Mouse (Mus musculus) forebrain, postnatal 0 days (tissue): ENCODE results near the gene Wdr74. TPM values are rescaled to one million over a fixed set of nuclear protein-coding genes. Genes with fewer than 3 reads are reported as not detected.
"Not testable (repeated sequence)": the region's sequence is repeated elsewhere in the genome, so short reads cannot be mapped to it uniquely, and the experiment has no call there.

Experiments used
- ATAC-seq: fragments of 200-750 bp; cut with Nextera tagmentation; 2 replicates; pipeline ENCODE4 v1.8.0; 2017; ENCODE audit warnings: mild to moderate bottlenecking, moderate library complexity
- DNase-seq: peaks from one replicate; pipeline ENCODE4 v3.0.0-alpha.2; 2015
- H3K27ac ChIP-seq: fragments of 300-500 bp; sonication (generic); 2 replicates; pipeline ENCODE4 v1.5.1; 2014; ENCODE audit warnings: low read depth, mild to moderate bottlenecking, antibody characterized with exemption, low read length, moderate library complexity, mixed read lengths
- H3K27me3 ChIP-seq: fragments of 300-500 bp; sonication (generic); 2 replicates; pipeline ENCODE4 v1.6.1; 2014; ENCODE audit warnings: mild to moderate bottlenecking, low read length, mixed read lengths; ENCODE audit not compliant: insufficient read depth
- H3K36me3 ChIP-seq: fragments of 300-500 bp; sonication (generic); 2 replicates; pipeline ENCODE4 v1.6.1; 2014; ENCODE audit warnings: mild to moderate bottlenecking, moderate library complexity; ENCODE audit not compliant: insufficient read depth
- H3K4me1 ChIP-seq: fragments of 300-500 bp; sonication (generic); 2 replicates; pipeline ENCODE4 v1.6.1; 2014; ENCODE audit warnings: antibody characterized with exemption; ENCODE audit not compliant: insufficient read depth
- H3K4me2 ChIP-seq: fragments of 300-500 bp; sonication (generic); 2 replicates; pipeline ENCODE4 v1.6.1; 2014; ENCODE audit warnings: low read depth, mild to moderate bottlenecking, moderate library complexity
- H3K4me3 ChIP-seq: fragments of 300-500 bp; sonication (generic); 2 replicates; pipeline ENCODE4 v1.5.1; 2014; ENCODE audit warnings: low read depth, low read length, mixed read lengths
- H3K9ac ChIP-seq: fragments of 300-500 bp; sonication (generic); 2 replicates; pipeline ENCODE4 v1.6.1; 2014; ENCODE audit warnings: mild to moderate bottlenecking
- H3K9me3 ChIP-seq: fragments of 300-500 bp; sonication (generic); 2 replicates; pipeline ENCODE4 v1.6.1; 2016; ENCODE audit warnings: low read length
- CTCF ChIP-seq: sonication (generic); IDR thresholded peaks from 2 replicates; pipeline ENCODE4 v1.5.1; 2016; ENCODE audit warnings: antibody characterized with exemption, control low read depth, low read depth
- WGBS: fragments of 180-500 bp; shearing (Covaris S2); extraction: QIAGEN DNeasy Blood & Tissue Kit; methylation state at CpG from one replicate; pipeline ENCODE4 v1.1.7; 2014; 5-methylcytosine and 5-hydroxymethylcytosine counted together
- polyA plus RNA-seq: library from polyadenylated mRNA; unstranded; fragments of >200 nt; fragmentation: Nextera tagmentation; extraction: Ambion mirVana; gene quantifications from 2 replicates; pipeline ENCODE4 v1.2.1, GENCODE M21; 2015
- total RNA-seq: library from RNA; depleted of rRNA; stranded (reverse); fragments of >200 nt; gene quantifications from 2 replicates; pipeline ENCODE4 v1.2.3, GENCODE M21; 2014

The Wdr74 gene
- total and polyA plus RNA-seq, 2 experiments from 2014 or later: 74.1 to 98.7 TPM

GRCm38 (mm10) chr19:8722907-8723573, 12.6 kb upstream of the Wdr74 start, which contains the start of gene Slc3a2:
TSS of gene Slc3a2 (minus strand) at chr19:8723369.
- peak within 1 kb of the TSS; percentile 99 for H3K27ac ChIP-seq
- no peak; the same call in 1 of the 2 replicates for TF ChIP-seq CTCF
- no peaks in the 10 kb centered on the region for H3K9me3 ChIP-seq
- peaks cover 23% of the 10 kb centered on the region for H3K36me3 ChIP-seq
- peak within 1 kb of the TSS; percentile 57 for H3K4me2 ChIP-seq
- no peaks in the 10 kb centered on the region for H3K27me3 ChIP-seq
- DNase-seq (peak; percentile 99), ATAC-seq (peak; percentile 98)
- peak within 1 kb of the TSS; percentile 84 for H3K9ac ChIP-seq
- peak within 1 kb of the TSS; percentile 85 for H3K4me3 ChIP-seq
- WGBS: 2% methylated on average over 50 of the region's 50 CpGs
- H3K4me1 ChIP-seq: peaks cover 12% of the 10 kb centered on the region

GRCm38 (mm10) chr19:8723574-8724346, 11.9 kb upstream of the Wdr74 start:
- Histone ChIP-seq H3K9ac (peak overlapping the region; percentile 84), H3K4me2 (peak overlapping the region; percentile 57), H3K9me3 (no peaks in the 10 kb centered on the region), H3K4me3 (peak overlapping the region; percentile 85), H3K36me3 (peaks cover 23% of the 10 kb centered on the region), H3K4me1 (peaks cover 12% of the 10 kb centered on the region), H3K27ac (peak overlapping the region; percentile 77), H3K27me3 (no peaks in the 10 kb centered on the region)
- ATAC-seq: no peak
- DNase-seq: peak; percentile 53
- no peak for TF ChIP-seq CTCF
- under 1% methylated on average over 20 of the region's 20 CpGs for WGBS

- peak overlapping the region; percentile 57 for H3K4me2 ChIP-seq
- WGBS: 3% methylated on average over 2 of the region's 2 CpGs
- H3K27me3 ChIP-seq: no peaks in the 10 kb centered on the region
- peak overlapping the region; percentile 84; the same call in 1 of the 2 replicates for H3K9ac ChIP-seq
- H3K4me3 ChIP-seq: peak overlapping the region; percentile 85
- ATAC-seq (no peak), DNase-seq (no peak)
- H3K9me3 ChIP-seq: no peaks in the 10 kb centered on the region
- peaks cover 23% of the 10 kb centered on the region for H3K36me3 ChIP-seq
- TF ChIP-seq CTCF: no peak
- no peak overlapping the region for H3K27ac ChIP-seq
- H3K4me1 ChIP-seq: peaks cover 12% of the 10 kb centered on the region
Observed at GRCm38 (mm10) chr19:8724392-8724791, 11.2 kb upstream of the Wdr74 start.

GRCm38 (mm10) chr19:8725081-8725613, 10.5 kb upstream of the Wdr74 start:
- Histone ChIP-seq H3K4me2 (peak overlapping the region; percentile 57), H3K27me3 (no peaks in the 10 kb centered on the region), H3K9ac (no peak overlapping the region), H3K9me3 (no peaks in the 10 kb centered on the region), H3K27ac (no peak overlapping the region), H3K4me3 (peak overlapping the region; percentile 85; the same call in 1 of the 2 replicates), H3K36me3 (peaks cover 23% of the 10 kb centered on the region), H3K4me1 (peaks cover 12% of the 10 kb centered on the region)
- ATAC-seq (no peak), DNase-seq (no peak)
- 54% methylated on average over 4 of the region's 4 CpGs for WGBS
- no peak for TF ChIP-seq CTCF

- no peak overlapping the region for H3K4me2 ChIP-seq
- TF ChIP-seq CTCF: no peak
- H3K9ac ChIP-seq: no peak overlapping the region
- no peak for ATAC-seq
- H3K36me3 ChIP-seq: peaks cover 23% of the 10 kb centered on the region
- H3K4me3 ChIP-seq: no peak overlapping the region
- H3K9me3 ChIP-seq: no peaks in the 10 kb centered on the region
- H3K4me1 ChIP-seq: peaks cover 9% of the 10 kb centered on the region
- H3K27ac ChIP-seq: no peak overlapping the region
- no peak for DNase-seq
- 12% methylated on average over 3 of the region's 3 CpGs for WGBS
- no peaks in the 10 kb centered on the region for H3K27me3 ChIP-seq
Observed at GRCm38 (mm10) chr19:8726609-8727390, 8.8 kb upstream of the Wdr74 start.

- TF ChIP-seq CTCF: no peak
- Histone ChIP-seq H3K4me1 (peaks cover 9% of the 10 kb centered on the region), H3K36me3 (peaks cover 23% of the 10 kb centered on the region), H3K27ac (no peak overlapping the region), H3K9ac (no peak overlapping the region), H3K27me3 (no peaks in the 10 kb centered on the region), H3K9me3 (no peaks in the 10 kb centered on the region), H3K4me3 (no peak overlapping the region), H3K4me2 (no peak overlapping the region)
- DNase-seq (no peak), ATAC-seq (no peak)
- WGBS: 22% methylated on average over 5 of the region's 5 CpGs
Observed at GRCm38 (mm10) chr19:8727495-8728114, 8.0 kb upstream of the Wdr74 start.

GRCm38 (mm10) chr19:8728335-8729099, 7.1 kb upstream of the Wdr74 start:
- DNase-seq, H3K4me3 ChIP-seq: not testable (repeated sequence)
- 52% methylated on average over 3 of the region's 3 CpGs for WGBS

More at GRCm38 (mm10) chr19:8728335-8729099, 7.1 kb upstream of the Wdr74 start:
- not testable (repeated sequence) for H3K27ac ChIP-seq, H3K27me3 ChIP-seq, H3K9ac ChIP-seq, ATAC-seq, H3K4me1 ChIP-seq, H3K9me3 ChIP-seq, H3K4me2 ChIP-seq
- peaks cover 23% of the 10 kb centered on the region for H3K36me3 ChIP-seq
